Mouse (Mus musculus) olfactory bulb, adult 2 months (tissue): ENCODE measurements around the gene Thada.

Source experiments
- CTCF ChIP-seq: fragments of 200-500 bp; IDR thresholded peaks from 2 replicates; pipeline ENCODE4 v1.5.1; 2012; ENCODE audit warnings: low read depth, mild to moderate bottlenecking, low read length, moderate library complexity; ENCODE audit not compliant: insufficient read depth
- POLR2A ChIP-seq: fragments of 200-500 bp; IDR thresholded peaks from 2 replicates; pipeline ENCODE4 v1.6.1; 2012; ENCODE audit warnings: mild to moderate bottlenecking, low read depth, low read length, moderate library complexity; ENCODE audit not compliant: insufficient read depth

GRCm38 (mm10) chr17:84155029-84155338 is 311.0 kb downstream of the Thada start:
- TF ChIP-seq CTCF (no peak), POLR2A (no peak)
